Mouse (Mus musculus): ENCODE results near the gene Asb5. TPM values are rescaled to one million over a fixed set of nuclear protein-coding genes. Genes with fewer than 3 reads are reported as not detected.
A peak's percentile ranks its signal among the peaks of the same experiment; 100 is the strongest.
"Not testable (repeated sequence)": the region's sequence is repeated elsewhere in the genome, so short reads cannot be mapped to it uniquely, and the experiment has no call there.

Gene Asb5
- total RNA-seq, 4 experiments from 2014 or later, result 183 to 235 (median 201) TPM

GRCm38 (mm10) chr8:54537285-54537684 lies 7.9 kb downstream of the Asb5 start:
- DNase-seq (ENCODE audit: low spot score in 2 of 2), result no peak

- DNase-seq (ENCODE audit: low spot score in 2 of 2), result no peak
Measured at GRCm38 (mm10) chr8:54541331-54541730, 12.0 kb downstream of the Asb5 start.

- no peak for DNase-seq (ENCODE audit: low spot score in 2 of 2)
Measured at GRCm38 (mm10) chr8:54548383-54548782, 19.0 kb downstream of the Asb5 start.

GRCm38 (mm10) chr8:54550026-54550574 lies 20.7 kb downstream of the Asb5 start:
- DNase-seq (ENCODE audit: low spot score in 2 of 2), result peak; percentile 41 to 68

GRCm38 (mm10) chr8:54554921-54555320 lies 25.5 kb downstream of the Asb5 start:
- DNase-seq (ENCODE audit: low spot score in 2 of 2), result no peak

GRCm38 (mm10) chr8:54562137-54562536 lies 32.8 kb downstream of the Asb5 start:
- no peak for DNase-seq (ENCODE audit: low spot score in 2 of 2)

GRCm38 (mm10) chr8:54565181-54565580 lies 35.8 kb downstream of the Asb5 start:
- no peak for DNase-seq (ENCODE audit: low spot score in 2 of 2)

- no peak for DNase-seq (ENCODE audit: low spot score in 2 of 2)
Measured at GRCm38 (mm10) chr8:54565603-54566260, 36.4 kb downstream of the Asb5 start.

- DNase-seq (ENCODE audit: low spot score in 2 of 2), result no peak
Measured at GRCm38 (mm10) chr8:54567168-54567567, 37.8 kb downstream of the Asb5 start.

- peak in 1 of 2 experiments; percentile 7 for DNase-seq (ENCODE audit: low spot score in 2 of 2)
Measured at GRCm38 (mm10) chr8:54570618-54571609, 41.5 kb downstream of the Asb5 start.

- peak; percentile 15 to 41 for DNase-seq (ENCODE audit: low spot score in 2 of 2)
Measured at GRCm38 (mm10) chr8:54581436-54581835, 52.1 kb downstream of the Asb5 start.

GRCm38 (mm10) chr8:54582886-54583285 lies 53.5 kb downstream of the Asb5 start:
- no peak for DNase-seq (ENCODE audit: low spot score in 2 of 2)

GRCm38 (mm10) chr8:54594634-54595033 lies 65.3 kb downstream of the Asb5 start:
- no peak for DNase-seq (ENCODE audit: low spot score in 2 of 2)

GRCm38 (mm10) chr8:54596051-54596450 lies 66.7 kb downstream of the Asb5 start:
- no peak for DNase-seq (ENCODE audit: low spot score in 2 of 2)

GRCm38 (mm10) chr8:54596940-54597339 lies 67.6 kb downstream of the Asb5 start:
- DNase-seq (ENCODE audit: low spot score in 2 of 2), result no peak

GRCm38 (mm10) chr8:54597386-54597785 lies 68.0 kb downstream of the Asb5 start:
- no peak for DNase-seq (ENCODE audit: low spot score in 2 of 2)

- no peak for DNase-seq (ENCODE audit: low spot score in 2 of 2)
Measured at GRCm38 (mm10) chr8:54600671-54601251, 71.4 kb downstream of the Asb5 start, which contains the start of gene Spata4. Spata4 (plus strand) TSS chr8:54600781.

- DNase-seq (ENCODE audit: low spot score in 2 of 2), result no peak
Measured at GRCm38 (mm10) chr8:54603440-54603839, 74.1 kb downstream of the Asb5 start.

- DNase-seq (ENCODE audit: low spot score in 2 of 2), result peak in 1 of 2 experiments; percentile 24
Measured at GRCm38 (mm10) chr8:54609336-54609735, 80.0 kb downstream of the Asb5 start.

- peak; percentile 5 to 42 for DNase-seq (ENCODE audit: low spot score in 2 of 2)
Measured at GRCm38 (mm10) chr8:54610238-54610637, 80.9 kb downstream of the Asb5 start.

GRCm38 (mm10) chr8:54616710-54617109 lies 87.3 kb downstream of the Asb5 start:
- not testable (repeated sequence) for DNase-seq (ENCODE audit: low spot score in 2 of 2)

All from gastrocnemius, adult 8-10 months (tissue).